Mouse (Mus musculus) forebrain, embryonic 11.5 days (tissue): ENCODE measurements around the gene Zfp536. TPM values are rescaled to one million over a fixed set of nuclear protein-coding genes. Genes with fewer than 3 reads are reported as not detected.
A peak's percentile ranks its signal among the peaks of the same experiment; 100 is the strongest.

Source experiments
- ATAC-seq: fragments of 200-750 bp; cut with Nextera tagmentation; replicated peaks from 2 replicates; pipeline ENCODE4 v1.8.0; 2017; ENCODE audit warnings: moderate TSS enrichment; ENCODE audit not compliant: low FRiP score
- DNase-seq: peaks from one replicate; pipeline ENCODE4 v3.0.0-alpha.2; 2017; ENCODE audit warnings: low spot score
- H3K27ac ChIP-seq: fragments of 300-500 bp; sonication (generic); 2 replicates; pipeline ENCODE4 v1.5.1; 2014; ENCODE audit warnings: low read depth, low read length
- H3K27me3 ChIP-seq: fragments of 300-500 bp; sonication (generic); 2 replicates; pipeline ENCODE4 v1.6.1; 2014; ENCODE audit warnings: mild to moderate bottlenecking, low read length, mixed read lengths; ENCODE audit not compliant: control insufficient read depth, insufficient read depth
- H3K36me3 ChIP-seq: fragments of 300-500 bp; sonication (generic); 2 replicates; pipeline ENCODE4 v1.6.1; 2014; ENCODE audit warnings: mild to moderate bottlenecking, low read length, moderate library complexity, mixed read lengths; ENCODE audit not compliant: control insufficient read depth, insufficient read depth
- H3K4me1 ChIP-seq: fragments of 300-500 bp; sonication (generic); replicated peaks from 2 replicates; pipeline ENCODE4 v1.6.1; 2014; ENCODE audit warnings: low read length, mixed read lengths; ENCODE audit not compliant: control insufficient read depth, insufficient read depth
- H3K4me2 ChIP-seq: fragments of 300-500 bp; sonication (generic); 2 replicates; pipeline ENCODE4 v1.6.1; 2014; ENCODE audit warnings: low read depth, mild to moderate bottlenecking, low read length, moderate library complexity, mixed read lengths; ENCODE audit not compliant: severe bottlenecking
- H3K4me3 ChIP-seq: fragments of 300-500 bp; sonication (generic); 2 replicates; pipeline ENCODE4 v1.5.1; 2014; ENCODE audit warnings: low read depth, low read length
- H3K9ac ChIP-seq: fragments of 300-500 bp; sonication (generic); 2 replicates; pipeline ENCODE4 v1.6.1; 2014; ENCODE audit warnings: low read length
- H3K9me3 ChIP-seq: fragments of 300-500 bp; sonication (generic); 2 replicates; pipeline ENCODE4 v1.6.1; 2016; ENCODE audit warnings: low read length, mixed read lengths; ENCODE audit not compliant: control insufficient read depth
- WGBS: fragments of 180-500 bp; shearing (Covaris S2); extraction: QIAGEN DNeasy Blood & Tissue Kit; methylation state at CpG from one replicate; pipeline ENCODE4 v1.1.7; 2014; 5-methylcytosine and 5-hydroxymethylcytosine counted together
- polyA plus RNA-seq: library from polyadenylated mRNA; unstranded; fragments of >200 nt; fragmentation: Nextera tagmentation; extraction: Ambion mirVana; gene quantifications from 2 replicates; pipeline ENCODE4 v1.2.1, GENCODE M21; 2014

Zfp536 gene
- polyA plus RNA-seq, 1 experiment from 2014 or later, result 41.8 TPM

- DNase-seq, result no peak
- H3K27ac ChIP-seq, result no peak overlapping the region
- no peak for ATAC-seq
- no peaks in the 10 kb centered on the region for H3K27me3 ChIP-seq
- no peaks in the 10 kb centered on the region for H3K9me3 ChIP-seq
- no peaks in the 10 kb centered on the region for H3K4me1 ChIP-seq
- 77% methylated on average over 3 of the region's 3 CpGs for WGBS
- no peaks in the 10 kb centered on the region for H3K36me3 ChIP-seq
- H3K9ac ChIP-seq, result no peak overlapping the region
- H3K4me3 ChIP-seq, result no peak overlapping the region
- no peak overlapping the region for H3K4me2 ChIP-seq
These were observed 27.7 kb upstream of the Zfp536 start for GRCm38 (mm10) chr7:37801160-37801559.

GRCm38 (mm10) chr7:37788721-37789120, 15.3 kb upstream of the Zfp536 start:
- H3K9me3 ChIP-seq, result no peaks in the 10 kb centered on the region; the same call in 1 of the 2 replicates
- H3K4me1 ChIP-seq, result no peaks in the 10 kb centered on the region
- H3K9ac ChIP-seq, result no peak overlapping the region
- H3K27me3 ChIP-seq, result no peaks in the 10 kb centered on the region
- H3K27ac ChIP-seq, result no peak overlapping the region
- ATAC-seq (no peak), DNase-seq (no peak)
- WGBS, result 84% methylated on average over 4 of the region's 4 CpGs
- H3K4me3 ChIP-seq, result no peak overlapping the region
- H3K4me2 ChIP-seq, result no peak overlapping the region
- no peaks in the 10 kb centered on the region for H3K36me3 ChIP-seq

- ATAC-seq, result no peak
- H3K4me2 ChIP-seq, result no peak overlapping the region
- DNase-seq, result peak; percentile 90
- H3K4me3 ChIP-seq, result no peak overlapping the region
- H3K4me1 ChIP-seq, result peaks cover 4% of the 10 kb centered on the region; the same call in 1 of the 2 replicates
- no peak overlapping the region for H3K9ac ChIP-seq
- H3K27ac ChIP-seq, result no peak overlapping the region
- WGBS, result 2% methylated on average over 15 of the region's 15 CpGs
- H3K9me3 ChIP-seq, result no peaks in the 10 kb centered on the region
- peaks cover 7% of the 10 kb centered on the region for H3K27me3 ChIP-seq
- H3K36me3 ChIP-seq, result no peaks in the 10 kb centered on the region
These were observed 2.1 kb upstream of the Zfp536 start for GRCm38 (mm10) chr7:37775502-37775901.

- no peak overlapping the region for H3K4me2 ChIP-seq
- WGBS, result 9% methylated on average over 11 of the region's 11 CpGs
- H3K36me3 ChIP-seq, result no peaks in the 10 kb centered on the region
- H3K9ac ChIP-seq, result no peak overlapping the region
- peaks cover 4% of the 10 kb centered on the region; the same call in 1 of the 2 replicates for H3K4me1 ChIP-seq
- DNase-seq (no peak), ATAC-seq (no peak)
- H3K9me3 ChIP-seq, result no peaks in the 10 kb centered on the region
- no peak overlapping the region for H3K4me3 ChIP-seq
- H3K27me3 ChIP-seq, result peaks cover 7% of the 10 kb centered on the region
- H3K27ac ChIP-seq, result no peak overlapping the region
These were observed 1.1 kb upstream of the Zfp536 start for GRCm38 (mm10) chr7:37774463-37774970.

GRCm38 (mm10) chr7:37773906-37774305, 465 bp upstream of the Zfp536 start:
- Histone ChIP-seq H3K9me3 (no peaks in the 10 kb centered on the region), H3K9ac (peak overlapping the region; percentile 87; the same call in 1 of the 2 replicates), H3K4me3 (peak overlapping the region; percentile 55; the same call in 1 of the 2 replicates), H3K4me2 (peak overlapping the region; percentile 98), H3K27ac (no peak overlapping the region), H3K27me3 (peaks cover 7% of the 10 kb centered on the region), H3K36me3 (no peaks in the 10 kb centered on the region), H3K4me1 (peaks cover 4% of the 10 kb centered on the region; the same call in 1 of the 2 replicates)
- DNase-seq, result no peak
- whole genome bisulfite sequencing, result 2% methylated on average over 5 of the region's 5 CpGs
- ATAC-seq, result no peak

- Histone ChIP-seq H3K27ac (peak overlapping the region; percentile 88), H3K4me3 (peak overlapping the region; percentile 55), H3K9ac (peak overlapping the region; percentile 87), H3K27me3 (peaks cover 7% of the 10 kb centered on the region), H3K9me3 (no peaks in the 10 kb centered on the region), H3K36me3 (no peaks in the 10 kb centered on the region), H3K4me1 (peaks cover 5% of the 10 kb centered on the region; the same call in 1 of the 2 replicates), H3K4me2 (peak overlapping the region; percentile 98)
- ATAC-seq, result 0 out of 2 replicates have a peak, but pooled peaks have one; percentile 20
- under 1% methylated on average over 45 of the region's 46 CpGs for WGBS
- peak; percentile 78 for DNase-seq
These were observed 797 bp downstream of the Zfp536 start for GRCm38 (mm10) chr7:37772376-37773311.

- Histone ChIP-seq H3K4me2 (peak overlapping the region; percentile 98), H3K27me3 (peaks cover 7% of the 10 kb centered on the region), H3K36me3 (no peaks in the 10 kb centered on the region), H3K9ac (peak overlapping the region; percentile 87), H3K9me3 (no peaks in the 10 kb centered on the region), H3K4me1 (peaks cover 9% of the 10 kb centered on the region; the same call in 1 of the 2 replicates), H3K4me3 (peak overlapping the region; percentile 55), H3K27ac (peak overlapping the region; percentile 88)
- ATAC-seq (peak; percentile 29), DNase-seq (peak; percentile 90)
- WGBS, result under 1% methylated on average over 61 of the region's 75 CpGs
These were observed 1.7 kb downstream of the Zfp536 start for GRCm38 (mm10) chr7:37771491-37772375.
